Mouse (Mus musculus): ENCODE data around the gene Pkd1l2.
A peak's percentile ranks its signal among the peaks of the same experiment; 100 is the strongest.

Pkd1l2 gene

GRCm38 (mm10) chr8:116952428-116952827 is 129.8 kb downstream of the Pkd1l2 start:
- DNase-seq = no peak

- DNase-seq = peak; percentile 18
Observed at GRCm38 (mm10) chr8:116951778-116952177, 130.5 kb downstream of the Pkd1l2 start.

GRCm38 (mm10) chr8:116951369-116951768 is 130.9 kb downstream of the Pkd1l2 start:
- DNase-seq = peak; percentile 59

- peak; percentile 6 for DNase-seq
Observed at GRCm38 (mm10) chr8:116947589-116947988, 134.7 kb downstream of the Pkd1l2 start.

DNA sequence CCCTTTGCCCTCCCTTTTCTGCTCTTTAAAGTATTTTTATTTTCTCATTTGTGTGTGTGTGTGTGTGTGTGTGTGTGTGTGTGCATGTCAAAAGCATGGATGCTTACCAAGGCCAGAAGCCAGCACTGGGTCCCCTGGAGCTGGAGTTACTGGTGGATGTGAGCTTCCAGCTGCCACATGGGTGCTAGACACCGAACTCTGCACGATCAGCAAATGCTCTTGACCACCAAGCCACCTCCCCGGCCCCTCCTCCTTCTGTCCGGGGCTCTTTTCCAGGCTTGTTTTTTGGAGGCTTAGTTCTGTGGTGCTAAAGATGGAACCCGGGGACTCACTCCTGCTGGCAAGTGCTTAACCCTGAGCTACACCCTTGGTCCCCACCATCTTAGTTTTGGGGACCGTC is 135.4 kb downstream of the Pkd1l2 start:
- peak; percentile 45 for DNase-seq

DNA sequence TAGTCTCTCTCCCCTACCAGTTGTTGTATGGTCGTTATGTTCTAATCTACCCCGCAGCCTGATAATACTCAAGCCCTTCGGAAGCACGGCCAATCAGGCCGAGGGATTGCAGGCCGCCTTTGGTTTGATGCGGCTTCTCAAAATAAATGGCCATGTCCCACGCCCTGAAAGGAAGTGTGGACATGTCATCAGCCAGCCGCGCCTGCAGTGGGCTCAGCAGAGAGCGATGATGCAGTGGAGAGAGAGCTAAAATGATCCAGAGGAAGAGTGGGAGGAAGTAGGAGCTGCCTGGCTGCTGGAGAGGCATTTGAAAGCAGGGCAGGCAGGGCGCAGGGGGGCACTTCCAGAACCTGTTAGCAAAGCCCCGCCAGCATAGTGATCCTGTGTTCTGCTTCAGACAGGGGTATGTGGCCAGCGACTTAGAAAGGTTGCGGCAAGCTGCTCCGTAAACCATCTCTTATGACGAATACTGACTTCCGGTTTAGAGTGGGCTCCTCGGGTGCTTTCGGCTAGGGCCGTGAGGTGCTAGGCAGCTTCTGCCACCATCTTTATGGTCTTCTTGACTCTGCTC is 135.9 kb downstream of the Pkd1l2 start:
- DNase-seq = peak; percentile 24

Measured in lung, postnatal 10 days (tissue).